9 mouse cellular contexts compared by ENCODE assay signal in the genomic region with DNA sequence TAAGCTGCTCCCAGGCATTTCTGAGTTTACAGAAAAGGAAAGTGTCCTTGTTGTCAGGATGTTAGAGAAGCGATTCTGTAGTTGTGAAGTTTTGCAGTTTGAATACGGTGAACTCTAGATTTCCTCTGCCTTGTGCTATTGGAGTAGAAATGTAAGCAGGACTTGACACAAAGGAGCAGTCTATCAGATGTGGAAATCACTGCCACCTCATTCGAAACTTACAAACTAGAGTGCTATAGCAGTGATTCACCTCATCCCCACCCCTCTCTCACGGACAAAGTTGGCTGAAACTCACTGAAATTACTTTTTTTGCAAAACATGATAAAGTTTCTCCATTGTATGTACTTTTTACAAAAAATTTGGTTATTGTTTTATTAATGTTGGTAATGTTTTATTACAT. TPM values are rescaled to one million over a fixed set of nuclear protein-coding genes. Genes with fewer than 3 reads are reported as not detected.
DNase-seq lines count a peak whose midpoint lies in the region; ATAC-seq lines count a peak whose summit lies in the region.
"Had no signal": no experiment of that assay in that cellular context is flagged by ENCODE, and none has a peak within 500 bp of the region (broad histone marks: within the 10 kb centered on the region; RNA-seq: fewer than 3 reads in every experiment).

No protein-coding gene starts in this region.

- no peak overlapping the region for H3K27ac ChIP-seq in kidney, embryonic 15.5 days
- H3K27ac ChIP-seq in embryonic facial prominence, embryonic 14.5 days (replicated peaks; ENCODE audit: low read depth, low read length), result no peak overlapping the region
- no peak overlapping the region for H3K27ac ChIP-seq in limb, embryonic 11.5 days (replicated peaks; ENCODE audit: low read depth, low read length)
- no peak overlapping the region for H3K27ac ChIP-seq in neural tube, embryonic 12.5 days

- peak overlapping the region; percentile 98 for H3K4me3 ChIP-seq in kidney, embryonic 15.5 days (replicated peaks)
- H3K4me3 ChIP-seq in embryonic facial prominence, embryonic 14.5 days (ENCODE audit: low read depth, low read length), result peak overlapping the region; percentile 88
- peak overlapping the region; percentile 5; the same call in 1 of the 2 replicates for H3K4me3 ChIP-seq in limb, embryonic 11.5 days (ENCODE audit: low read depth, low read length)
- no peak overlapping the region for H3K4me3 ChIP-seq in neural tube, embryonic 12.5 days

- H3K36me3 ChIP-seq in kidney, embryonic 15.5 days, result no peaks in the 10 kb centered on the region
- no peaks in the 10 kb centered on the region for H3K36me3 ChIP-seq in embryonic facial prominence, embryonic 14.5 days (ENCODE audit: control insufficient read depth, insufficient read depth, low read length)
- no peaks in the 10 kb centered on the region for H3K36me3 ChIP-seq in limb, embryonic 11.5 days (ENCODE audit: control insufficient read depth, insufficient read depth, low read length)
- H3K36me3 ChIP-seq in neural tube, embryonic 12.5 days, result no peaks in the 10 kb centered on the region

- 88% methylated on average over 4 of the region's 4 CpGs for WGBS in kidney, embryonic 15.5 days
- WGBS in embryonic facial prominence, embryonic 14.5 days, result 82% methylated on average over 4 of the region's 4 CpGs
- WGBS in limb, embryonic 11.5 days, result 88% methylated on average over 4 of the region's 4 CpGs
- 88% methylated on average over 4 of the region's 4 CpGs for WGBS in neural tube, embryonic 12.5 days

- H3K9ac ChIP-seq in kidney, embryonic 15.5 days, result no peak overlapping the region
- H3K9ac ChIP-seq in embryonic facial prominence, embryonic 14.5 days (ENCODE audit: low read depth, low read length), result peak overlapping the region; percentile 86; the same call in 1 of the 2 replicates
- no peak overlapping the region for H3K9ac ChIP-seq in limb, embryonic 11.5 days (ENCODE audit: low read length)
- H3K9ac ChIP-seq in neural tube, embryonic 12.5 days, result no peak overlapping the region

- no peak for DNase-seq in kidney, postnatal 25 days
- no peak for DNase-seq in embryonic facial prominence, embryonic 14.5 days (ENCODE audit: low spot score)
- DNase-seq in limb, embryonic 11.5 days (ENCODE audit: low spot score), result no peak
- DNase-seq: cerebellum, postnatal 14 days had no signal

- ATAC-seq in kidney, embryonic 15.5 days (replicated peaks; ENCODE audit: low FRiP score), result no peak
- no peak for ATAC-seq in embryonic facial prominence, embryonic 14.5 days (ENCODE audit: low read depth)
- ATAC-seq in limb, embryonic 11.5 days (ENCODE audit: insufficient number of reproducible peaks, low FRiP score, low TSS enrichment, low read depth), result no peak
- no peak for ATAC-seq in neural tube, embryonic 12.5 days (ENCODE audit: low FRiP score, low read depth)
- ATAC-seq in inflammation-experienced regulatory T-cells, adult 6 months, result no peak
- no peak for ATAC-seq in granulocyte monocyte progenitor cell, adult 5-6 weeks (replicated peaks; ENCODE audit: poor library complexity, severe bottlenecking)
- ATAC-seq in megakaryocyte progenitor cell, adult 5-6 weeks (replicated peaks; ENCODE audit: poor library complexity), result no peak

- H3K9me3 ChIP-seq in kidney, embryonic 15.5 days (replicated peaks), result no peaks in the 10 kb centered on the region
- no peaks in the 10 kb centered on the region for H3K9me3 ChIP-seq in embryonic facial prominence, embryonic 14.5 days (ENCODE audit: control insufficient read depth, low read length)
- no peaks in the 10 kb centered on the region for H3K9me3 ChIP-seq in limb, embryonic 11.5 days (ENCODE audit: control insufficient read depth, low read length)
- no peaks in the 10 kb centered on the region for H3K9me3 ChIP-seq in neural tube, embryonic 12.5 days

- H3K4me2 ChIP-seq in kidney, embryonic 15.5 days, result peak overlapping the region; percentile 83
- H3K4me2 ChIP-seq in embryonic facial prominence, embryonic 14.5 days (ENCODE audit: low read depth, low read length), result peak overlapping the region; percentile 89
- no peak overlapping the region; the same call in 1 of the 2 replicates for H3K4me2 ChIP-seq in limb, embryonic 11.5 days (ENCODE audit: low read depth, severe bottlenecking)
- peak overlapping the region; percentile 94; the same call in 1 of the 2 replicates for H3K4me2 ChIP-seq in neural tube, embryonic 12.5 days (replicated peaks)

- peaks cover 20% of the 10 kb centered on the region for H3K4me1 ChIP-seq in kidney, embryonic 15.5 days
- peaks cover 13% of the 10 kb centered on the region for H3K4me1 ChIP-seq in embryonic facial prominence, embryonic 14.5 days (ENCODE audit: control insufficient read depth, insufficient read depth, low read length)
- peaks cover 5% of the 10 kb centered on the region; the same call in 1 of the 2 replicates for H3K4me1 ChIP-seq in limb, embryonic 11.5 days (ENCODE audit: control insufficient read depth, insufficient read depth, low read length)
- peaks cover 13% of the 10 kb centered on the region for H3K4me1 ChIP-seq in neural tube, embryonic 12.5 days

- H3K27me3 ChIP-seq in kidney, embryonic 15.5 days, result peaks cover 7% of the 10 kb centered on the region
- H3K27me3 ChIP-seq in embryonic facial prominence, embryonic 14.5 days (replicated peaks; ENCODE audit: control insufficient read depth, insufficient read depth, low read length), result no peaks in the 10 kb centered on the region; the same call in 1 of the 2 replicates
- no peaks in the 10 kb centered on the region for H3K27me3 ChIP-seq in limb, embryonic 11.5 days (ENCODE audit: control insufficient read depth, insufficient read depth, low read length)
- no peaks in the 10 kb centered on the region for H3K27me3 ChIP-seq in neural tube, embryonic 12.5 days (replicated peaks)

RNA-seq across cellular contexts. Expression of a gene that starts 1.3 kb away (rescaled TPM):
- 111 and 114 TPM in 2 replicates for polyA plus RNA-seq in kidney, embryonic 15.5 days (2015; fragmentation: Nextera tagmentation; extraction: Ambion mirVana)
- polyA plus RNA-seq in embryonic facial prominence, embryonic 14.5 days (2014; fragmentation: Nextera tagmentation; extraction: Ambion mirVana), result 112 and 113 TPM in 2 replicates
- 89.5 and 90.5 TPM in 2 replicates for polyA plus RNA-seq in limb, embryonic 11.5 days (2014; fragmentation: Nextera tagmentation; extraction: Ambion mirVana)
- polyA plus RNA-seq in neural tube, embryonic 12.5 days (2016; fragmentation: Nextera tagmentation; extraction: Ambion mirVana), result 144 and 146 TPM in 2 replicates
- polyA plus RNA-seq in inflammation-experienced regulatory T-cells, adult 6 months (2017; shearing (Covaris generic)), result 100 to 1,000 TPM; 128 to 162 (median 150) TPM
- 61.3 and 80.3 TPM in 2 replicates for total RNA-seq in granulocyte monocyte progenitor cell, adult 5-6 weeks (2014; fragmentation: Nextera tagmentation)
- 73.4 and 74.5 TPM in 2 replicates for total RNA-seq in granulocyte monocyte progenitor cell, adult 5-6 weeks (2017)
- 123 and 132 TPM in 2 replicates for total RNA-seq in megakaryocyte progenitor cell, adult 5-6 weeks (2015)
- 62.7 and 74.4 TPM in 2 replicates for total RNA-seq in megakaryocyte progenitor cell, adult 5-6 weeks (2017)

RNA-seq across cellular contexts. Expression of a gene that starts 1.4 kb away (rescaled TPM):
- polyA plus RNA-seq in kidney, embryonic 15.5 days (2015; fragmentation: Nextera tagmentation; extraction: Ambion mirVana), result 14.3 and 15.3 TPM in 2 replicates
- 17.1 and 17.7 TPM in 2 replicates for polyA plus RNA-seq in embryonic facial prominence, embryonic 14.5 days (2014; fragmentation: Nextera tagmentation; extraction: Ambion mirVana)
- polyA plus RNA-seq in limb, embryonic 11.5 days (2014; fragmentation: Nextera tagmentation; extraction: Ambion mirVana), result 11.4 and 13.6 TPM in 2 replicates
- polyA plus RNA-seq in neural tube, embryonic 12.5 days (2016; fragmentation: Nextera tagmentation; extraction: Ambion mirVana), result 14.5 and 15.9 TPM in 2 replicates
- 10 to 100 TPM; 15.3 to 22.3 (median 19.0) TPM for polyA plus RNA-seq in inflammation-experienced regulatory T-cells, adult 6 months (2017; shearing (Covaris generic))
- 19.9 and 25.1 TPM in 2 replicates for total RNA-seq in granulocyte monocyte progenitor cell, adult 5-6 weeks (2014; fragmentation: Nextera tagmentation)
- 7.0 and 7.7 TPM in 2 replicates for total RNA-seq in granulocyte monocyte progenitor cell, adult 5-6 weeks (2017)
- total RNA-seq in megakaryocyte progenitor cell, adult 5-6 weeks (2015), result 24.6 and 29.6 TPM in 2 replicates
- total RNA-seq in megakaryocyte progenitor cell, adult 5-6 weeks (2017), result 4.9 and 7.5 TPM in 2 replicates
